Mouse (Mus musculus): ENCODE data around the gene Gtf3c1. TPM values are rescaled to one million over a fixed set of nuclear protein-coding genes. Genes with fewer than 3 reads are reported as not detected.

Gene Gtf3c1
- polyA plus RNA-seq, 1 experiment from 2014 or later: 47.6 TPM

DNA sequence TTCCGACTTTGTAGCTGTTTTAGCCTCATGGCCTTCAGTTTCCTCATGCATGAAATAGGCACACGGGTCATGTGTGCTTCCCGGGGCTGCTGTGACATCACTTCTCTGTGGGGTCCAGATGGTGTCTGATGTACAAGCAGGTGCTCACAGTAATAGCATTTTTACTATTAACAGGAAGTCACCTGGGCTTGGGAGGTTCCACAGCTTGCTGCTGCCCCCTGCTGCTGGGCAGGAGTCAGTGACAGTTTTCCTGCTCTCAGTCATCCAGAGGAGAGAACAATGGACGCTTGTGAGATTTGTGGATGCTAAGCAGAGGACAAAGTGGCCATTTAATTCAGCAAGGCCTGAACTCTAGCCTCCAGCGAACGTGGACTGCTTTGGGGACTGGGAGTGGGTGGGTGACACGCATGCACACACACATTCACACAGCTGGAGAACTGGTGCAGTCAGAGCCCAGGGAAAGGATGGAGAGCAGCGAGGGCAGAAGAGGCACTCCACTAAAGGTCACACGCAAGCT lies 68.7 kb downstream of the Gtf3c1 start:
- Histone ChIP-seq H3K4me2 (replicated peaks) (no peak overlapping the region), H3K9me3 (no peaks in the 10 kb centered on the region), H3K9ac (no peak overlapping the region), H3K36me3 (peaks cover 44% of the 10 kb centered on the region), H3K27me3 (no peaks in the 10 kb centered on the region), H3K27ac (peak overlapping the region; percentile 57; the same call in 1 of the 2 replicates), H3K4me3 (no peak overlapping the region), H3K4me1 (no peaks in the 10 kb centered on the region)
- 35% methylated on average over 9 of the region's 9 CpGs for WGBS
- ATAC-seq (ENCODE audit: insufficient number of reproducible peaks, insufficient read depth, low FRiP score, low TSS enrichment): 0 out of 2 replicates have a peak, but pooled peaks have one; percentile 18

DNA sequence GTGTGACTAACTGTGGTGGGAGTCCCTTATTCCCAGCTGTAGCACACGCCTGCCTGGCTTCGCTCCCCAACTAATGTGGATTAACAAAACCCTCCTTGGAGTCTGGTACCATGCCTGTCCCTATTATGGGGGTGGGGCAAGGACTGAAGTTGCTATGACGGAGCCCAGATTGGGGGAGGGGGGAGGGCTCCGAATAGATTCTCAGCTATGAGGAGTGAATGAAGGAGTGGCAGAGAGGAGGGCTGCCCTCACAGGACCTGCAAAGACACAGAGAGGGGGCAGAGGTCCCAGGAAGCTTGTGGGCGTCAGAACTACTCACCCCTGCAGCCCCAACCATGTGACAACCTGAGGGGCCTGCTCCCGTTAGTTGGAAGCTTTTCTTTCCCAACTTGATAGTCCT lies 69.2 kb downstream of the Gtf3c1 start:
- 72% methylated on average over 6 of the region's 6 CpGs for WGBS
- Histone ChIP-seq H3K9ac (no peak overlapping the region), H3K4me1 (no peaks in the 10 kb centered on the region), H3K36me3 (peaks cover 39% of the 10 kb centered on the region), H3K9me3 (no peaks in the 10 kb centered on the region), H3K4me3 (no peak overlapping the region), H3K4me2 (replicated peaks) (no peak overlapping the region), H3K27me3 (no peaks in the 10 kb centered on the region), H3K27ac (no peak overlapping the region)
- no peak for ATAC-seq (ENCODE audit: insufficient number of reproducible peaks, insufficient read depth, low FRiP score, low TSS enrichment)

DNA sequence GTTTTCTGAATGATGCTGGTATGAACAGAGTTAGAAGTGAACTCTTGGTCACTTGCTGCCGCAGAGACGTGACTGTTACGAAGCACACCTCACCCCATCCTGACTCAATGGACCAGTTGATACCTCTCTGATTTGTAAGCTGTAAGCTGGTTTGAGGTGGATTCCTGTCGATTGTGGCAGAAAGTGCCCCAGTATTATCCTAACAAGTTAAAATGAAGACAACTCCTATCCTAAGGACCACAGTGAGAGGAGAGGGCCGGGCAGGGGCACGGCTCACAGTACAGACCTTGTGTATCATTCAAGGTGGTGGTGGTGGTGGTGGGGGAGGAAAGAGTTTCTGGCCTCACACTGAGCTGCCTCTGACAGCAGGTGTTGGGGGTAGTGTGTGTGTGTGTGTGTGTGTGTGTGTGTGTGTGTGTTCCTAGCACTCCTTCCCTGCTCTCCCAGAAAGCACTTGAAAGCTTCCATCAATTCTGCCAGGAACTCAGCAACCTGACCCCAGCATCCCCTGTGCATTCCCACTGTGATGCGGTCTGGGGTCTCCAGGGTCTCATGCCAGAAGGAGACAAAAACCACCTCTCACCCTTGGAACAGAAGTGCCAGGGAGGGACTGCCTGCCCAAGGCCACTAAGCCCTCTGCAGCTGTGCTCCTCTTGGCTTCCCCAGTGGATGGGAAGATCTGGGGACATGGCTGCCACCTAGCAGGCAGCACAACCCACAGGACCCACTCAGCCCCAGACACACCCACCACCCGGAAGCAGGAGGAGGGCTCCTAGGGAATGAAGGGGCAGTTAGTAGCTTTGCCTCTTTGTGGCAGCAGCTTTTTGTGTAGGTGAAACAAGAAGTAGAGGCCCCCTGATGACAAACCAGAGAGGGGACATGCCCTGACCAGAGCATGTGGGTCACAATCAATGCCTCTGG lies 70.1 kb downstream of the Gtf3c1 start:
- 80% methylated on average over 8 of the region's 8 CpGs for WGBS

DNA sequence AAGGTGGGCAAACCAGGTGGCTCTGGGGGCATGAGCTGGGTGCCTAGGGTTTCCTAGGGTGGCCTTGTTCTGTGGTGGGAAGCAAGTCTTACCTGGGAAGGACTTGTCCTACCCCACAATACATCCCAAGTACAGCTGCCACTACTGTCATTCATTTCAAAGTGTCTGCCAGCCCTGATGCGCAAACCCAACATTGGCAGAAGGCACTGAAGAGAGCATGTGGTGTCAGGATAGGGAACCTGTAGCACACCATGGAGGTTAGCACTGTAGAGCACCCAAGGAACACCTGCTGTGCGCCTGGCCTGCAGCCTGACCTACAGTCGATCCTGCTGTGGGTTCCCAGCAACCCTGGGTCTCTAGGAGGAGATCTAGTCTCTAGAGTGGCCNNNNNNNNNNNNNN lies 76.6 kb downstream of the Gtf3c1 start:
- 79% methylated on average over 3 of the region's 3 CpGs for WGBS
- no peak for ATAC-seq (ENCODE audit: insufficient number of reproducible peaks, insufficient read depth, low FRiP score, low TSS enrichment)
- no peak overlapping the region for H3K27ac ChIP-seq

More for the DNA sequence above, 70.1 kb downstream of the Gtf3c1 start:
- H3K9ac ChIP-seq: no peak overlapping the region
- H3K36me3 ChIP-seq: peaks cover 30% of the 10 kb centered on the region
- H3K9me3 ChIP-seq: no peaks in the 10 kb centered on the region
- H3K4me3 ChIP-seq: no peak overlapping the region
- H3K27me3 ChIP-seq: no peaks in the 10 kb centered on the region
- no peak overlapping the region for H3K27ac ChIP-seq
- no peak for ATAC-seq (ENCODE audit: insufficient number of reproducible peaks, insufficient read depth, low FRiP score, low TSS enrichment)
- H3K4me1 ChIP-seq: no peaks in the 10 kb centered on the region
- H3K4me2 ChIP-seq (replicated peaks): no peak overlapping the region

DNA sequence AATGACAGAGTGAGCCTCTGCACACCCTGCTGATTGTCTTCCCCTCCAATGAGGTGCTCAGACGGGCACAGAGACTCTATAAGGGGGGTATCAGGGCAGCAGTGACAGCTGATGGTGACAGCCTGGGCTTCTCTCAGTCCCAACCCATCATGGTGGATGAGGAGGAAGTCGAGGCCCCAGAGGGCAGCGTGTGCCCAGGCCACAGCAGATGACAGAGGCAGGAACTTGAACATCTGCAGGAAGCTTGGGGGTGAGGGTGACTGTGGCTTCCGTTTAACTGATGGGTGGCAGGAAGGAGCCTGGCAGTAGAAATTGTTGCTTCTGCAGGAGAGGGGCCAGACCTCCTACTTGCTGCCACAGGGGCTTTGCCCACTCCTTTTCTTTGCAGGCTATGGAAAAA lies 77.3 kb downstream of the Gtf3c1 start:
- H3K27ac ChIP-seq: no peak overlapping the region
- 57% methylated on average over 4 of the region's 4 CpGs for WGBS
- no peak overlapping the region for H3K4me3 ChIP-seq
- H3K9me3 ChIP-seq: no peaks in the 10 kb centered on the region
- no peaks in the 10 kb centered on the region for H3K27me3 ChIP-seq
- peaks cover 5% of the 10 kb centered on the region; the same call in 1 of the 2 replicates for H3K4me1 ChIP-seq
- H3K9ac ChIP-seq: no peak overlapping the region
- H3K36me3 ChIP-seq: no peaks in the 10 kb centered on the region
- H3K4me2 ChIP-seq (replicated peaks): no peak overlapping the region
- no peak for ATAC-seq (ENCODE audit: insufficient number of reproducible peaks, insufficient read depth, low FRiP score, low TSS enrichment)

More for the DNA sequence above, 76.6 kb downstream of the Gtf3c1 start:
- Histone ChIP-seq H3K36me3 (no peaks in the 10 kb centered on the region), H3K9ac (no peak overlapping the region), H3K27me3 (no peaks in the 10 kb centered on the region), H3K4me1 (peaks cover 5% of the 10 kb centered on the region; the same call in 1 of the 2 replicates), H3K4me2 (replicated peaks) (no peak overlapping the region), H3K4me3 (no peak overlapping the region), H3K9me3 (no peaks in the 10 kb centered on the region)

DNA sequence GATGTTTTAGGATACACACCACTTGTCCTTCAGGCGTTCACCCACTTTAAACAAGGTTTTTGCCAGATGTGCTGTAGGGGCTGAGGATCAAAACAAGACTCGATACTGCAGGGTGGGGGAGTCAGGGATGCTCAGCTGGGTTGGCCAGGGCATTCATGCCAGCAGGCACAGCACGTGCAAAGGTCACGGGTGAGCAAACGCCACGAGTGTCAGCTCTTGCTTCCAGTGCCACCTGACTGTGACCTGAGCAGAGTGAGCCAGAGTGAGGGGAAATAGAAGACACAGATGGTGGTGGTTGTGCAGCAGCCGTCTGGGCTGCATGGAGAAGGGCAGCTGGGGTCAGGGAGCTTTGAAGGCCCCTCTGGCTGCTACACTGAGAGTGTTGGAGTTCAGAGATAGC lies 81.8 kb downstream of the Gtf3c1 start:
- Histone ChIP-seq H3K4me2 (replicated peaks) (no peak overlapping the region), H3K9ac (no peak overlapping the region), H3K27me3 (no peaks in the 10 kb centered on the region), H3K4me3 (no peak overlapping the region), H3K9me3 (no peaks in the 10 kb centered on the region), H3K36me3 (no peaks in the 10 kb centered on the region), H3K27ac (no peak overlapping the region), H3K4me1 (no peaks in the 10 kb centered on the region)
- no peak for ATAC-seq (ENCODE audit: insufficient number of reproducible peaks, insufficient read depth, low FRiP score, low TSS enrichment)
- 44% methylated on average over 7 of the region's 7 CpGs for WGBS

DNA sequence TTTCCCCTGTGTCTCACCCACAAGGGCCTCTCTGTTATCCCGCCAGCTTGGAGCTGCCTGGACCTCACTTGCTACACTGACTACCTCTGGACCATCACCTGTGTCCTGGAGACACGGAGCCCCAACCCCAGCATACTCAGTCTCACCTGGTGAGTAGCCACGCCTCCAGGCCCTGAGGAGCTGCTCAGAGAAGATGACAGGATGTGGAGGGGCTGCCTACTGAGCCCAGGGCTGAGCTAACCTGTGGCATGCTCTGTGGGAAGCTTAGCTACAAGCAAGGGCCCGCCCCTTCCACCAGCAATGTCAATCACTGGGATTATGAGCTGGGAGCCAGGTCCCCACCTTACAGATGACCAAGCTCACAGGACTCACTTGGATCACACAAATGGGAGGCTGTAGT lies 82.4 kb downstream of the Gtf3c1 start:
- H3K36me3 ChIP-seq: no peaks in the 10 kb centered on the region
- no peak overlapping the region for H3K4me2 ChIP-seq (replicated peaks)
- no peak overlapping the region for H3K4me3 ChIP-seq
- no peaks in the 10 kb centered on the region for H3K9me3 ChIP-seq
- H3K27ac ChIP-seq: no peak overlapping the region
- ATAC-seq (ENCODE audit: insufficient number of reproducible peaks, insufficient read depth, low FRiP score, low TSS enrichment): no peak
- H3K27me3 ChIP-seq: no peaks in the 10 kb centered on the region
- H3K4me1 ChIP-seq: no peaks in the 10 kb centered on the region
- WGBS: 68% methylated on average over 4 of the region's 4 CpGs
- H3K9ac ChIP-seq: no peak overlapping the region

DNA sequence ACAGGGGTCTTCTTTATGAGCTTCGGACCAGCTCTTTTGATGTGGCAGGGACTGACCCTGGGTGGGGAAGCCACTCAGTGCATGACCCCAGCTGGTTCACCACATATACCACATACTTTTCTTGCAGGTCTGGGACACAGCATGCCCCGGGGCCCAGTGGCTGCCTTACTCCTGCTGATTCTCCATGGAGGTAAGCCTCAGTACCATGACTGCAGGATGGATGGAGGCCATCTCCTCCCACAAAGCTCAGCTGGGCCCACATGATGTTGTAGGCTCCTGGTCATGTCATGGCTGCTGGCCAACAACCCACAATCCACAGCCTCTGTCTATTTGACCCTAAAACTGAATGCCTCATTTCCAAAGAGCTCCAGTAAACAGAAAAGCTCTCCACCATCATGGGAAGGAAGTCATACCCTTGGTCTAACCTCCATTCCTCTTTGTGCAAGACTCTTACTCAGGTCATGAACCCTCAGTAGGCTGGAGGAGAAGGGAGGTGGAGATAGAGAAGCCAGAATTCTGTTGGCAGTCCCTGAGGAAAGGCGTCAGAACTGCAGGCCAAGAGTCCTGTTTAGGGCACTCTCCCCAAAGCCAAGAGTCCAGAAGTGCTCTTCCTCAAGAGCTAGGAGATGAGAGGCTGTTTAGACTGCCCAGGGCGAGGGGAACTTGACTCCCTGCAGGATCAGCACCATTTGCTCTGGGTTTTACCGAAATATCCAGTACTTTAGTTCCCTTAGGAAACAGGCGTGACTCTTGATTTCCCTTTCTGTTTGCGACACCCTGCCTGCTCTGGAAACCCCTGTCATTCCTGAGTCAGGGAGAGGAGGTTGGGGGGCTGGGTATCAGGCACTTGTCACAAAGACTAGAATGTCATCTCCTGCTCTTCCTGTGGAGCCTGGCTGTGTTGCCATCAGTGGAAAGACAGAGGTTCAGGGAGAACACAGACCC lies 84.6 kb downstream of the Gtf3c1 start:
- H3K4me2 ChIP-seq (replicated peaks): no peak overlapping the region
- ATAC-seq (ENCODE audit: insufficient number of reproducible peaks, insufficient read depth, low FRiP score, low TSS enrichment): no peak
- WGBS: 77% methylated on average over 7 of the region's 7 CpGs

DNA sequence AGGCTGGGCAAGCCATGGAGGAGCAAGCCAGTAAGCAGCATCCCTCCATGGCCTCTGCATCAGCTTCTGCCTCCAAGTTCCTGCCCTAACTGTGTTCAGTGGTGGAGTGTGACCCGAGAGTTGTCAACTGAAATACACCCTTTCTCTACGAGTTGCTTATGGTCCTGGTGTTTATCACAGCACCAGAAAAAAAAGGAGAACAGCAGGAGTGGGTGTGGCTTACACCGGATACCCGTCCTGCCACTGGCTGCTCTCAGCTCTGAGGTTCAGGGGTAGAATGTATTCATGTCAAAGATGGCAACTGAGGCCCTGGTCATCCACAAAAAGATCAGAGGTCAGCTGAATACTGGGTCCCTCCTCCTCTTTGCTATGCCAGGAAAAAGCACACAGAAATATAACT lies 87.5 kb downstream of the Gtf3c1 start:
- Histone ChIP-seq H3K27me3 (no peaks in the 10 kb centered on the region), H3K9me3 (no peaks in the 10 kb centered on the region), H3K27ac (no peak overlapping the region), H3K4me2 (replicated peaks) (no peak overlapping the region), H3K9ac (no peak overlapping the region), H3K4me1 (no peaks in the 10 kb centered on the region), H3K4me3 (no peak overlapping the region), H3K36me3 (no peaks in the 10 kb centered on the region)
- ATAC-seq (ENCODE audit: insufficient number of reproducible peaks, insufficient read depth, low FRiP score, low TSS enrichment): no peak
- 73% methylated on average over 4 of the region's 4 CpGs for WGBS

More for the DNA sequence above, 84.6 kb downstream of the Gtf3c1 start:
- no peaks in the 10 kb centered on the region for H3K9me3 ChIP-seq
- H3K27ac ChIP-seq: no peak overlapping the region
- H3K4me3 ChIP-seq: no peak overlapping the region
- no peaks in the 10 kb centered on the region for H3K4me1 ChIP-seq
- no peak overlapping the region for H3K9ac ChIP-seq
- no peaks in the 10 kb centered on the region for H3K36me3 ChIP-seq
- H3K27me3 ChIP-seq: no peaks in the 10 kb centered on the region

DNA sequence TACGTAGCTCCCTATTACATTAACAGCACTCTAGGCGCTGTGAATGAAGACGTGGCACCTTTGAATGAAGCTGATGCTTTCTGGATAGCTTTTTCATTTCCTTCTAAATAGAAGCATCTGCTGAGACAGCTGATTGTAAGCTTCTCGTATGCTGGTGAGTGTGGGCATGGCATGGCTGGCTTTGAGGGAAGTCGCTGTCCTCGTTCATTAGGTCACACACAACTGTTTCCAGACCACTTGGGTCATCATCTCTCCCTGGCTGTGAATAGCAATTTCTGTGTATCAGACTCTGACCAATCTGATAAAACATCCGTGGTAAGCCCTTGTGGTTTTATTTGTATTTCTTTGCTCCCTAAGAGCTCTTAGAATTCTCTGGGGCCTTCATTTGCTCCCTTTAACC lies 89.6 kb downstream of the Gtf3c1 start:
- Histone ChIP-seq H3K4me2 (replicated peaks) (no peak overlapping the region), H3K4me3 (no peak overlapping the region), H3K36me3 (no peaks in the 10 kb centered on the region), H3K27me3 (no peaks in the 10 kb centered on the region), H3K9me3 (no peaks in the 10 kb centered on the region), H3K27ac (no peak overlapping the region), H3K9ac (no peak overlapping the region), H3K4me1 (no peaks in the 10 kb centered on the region)
- no peak for ATAC-seq (ENCODE audit: insufficient number of reproducible peaks, insufficient read depth, low FRiP score, low TSS enrichment)
- 73% methylated on average over 7 of the region's 7 CpGs for WGBS

DNA sequence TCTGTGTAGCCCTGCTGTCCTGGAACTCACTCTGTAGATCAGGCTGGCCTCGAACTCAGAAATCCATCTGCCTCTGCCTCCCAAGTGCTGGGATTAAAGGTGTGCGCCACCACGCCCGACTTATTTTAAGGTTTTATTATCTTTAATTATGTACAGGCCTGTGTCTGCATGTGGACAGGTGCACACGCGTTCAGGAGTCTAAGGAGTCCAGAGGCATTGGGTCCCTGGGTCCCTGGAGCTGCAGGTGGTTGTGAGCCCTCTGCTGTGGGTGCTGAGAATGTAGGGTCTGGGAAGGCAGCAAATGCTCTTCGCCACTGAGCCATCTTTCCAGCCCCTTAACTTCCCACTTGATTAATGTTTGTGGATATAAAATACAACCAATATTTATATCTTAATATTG lies 92.1 kb downstream of the Gtf3c1 start:
- Histone ChIP-seq H3K9me3 (no peaks in the 10 kb centered on the region), H3K27ac (no peak overlapping the region), H3K36me3 (no peaks in the 10 kb centered on the region), H3K27me3 (no peaks in the 10 kb centered on the region), H3K4me2 (replicated peaks) (no peak overlapping the region), H3K4me3 (no peak overlapping the region), H3K4me1 (no peaks in the 10 kb centered on the region), H3K9ac (no peak overlapping the region)
- ATAC-seq (ENCODE audit: insufficient number of reproducible peaks, insufficient read depth, low FRiP score, low TSS enrichment): no peak
- 89% methylated on average over 7 of the region's 7 CpGs for WGBS

Data from embryonic facial prominence, embryonic 12.5 days (tissue).